Mouse (Mus musculus) urinary bladder, postnatal 36 days (tissue): ENCODE results near the gene Atraid.

Experiments
- DNase-seq, 2 experiments: peaks; one replicate each; pipeline ENCODE4 v3.0.0; 2022; ENCODE audit warnings: low spot score in 2 of 2, mixed read lengths in 1 of 2

The Atraid gene

DNA sequence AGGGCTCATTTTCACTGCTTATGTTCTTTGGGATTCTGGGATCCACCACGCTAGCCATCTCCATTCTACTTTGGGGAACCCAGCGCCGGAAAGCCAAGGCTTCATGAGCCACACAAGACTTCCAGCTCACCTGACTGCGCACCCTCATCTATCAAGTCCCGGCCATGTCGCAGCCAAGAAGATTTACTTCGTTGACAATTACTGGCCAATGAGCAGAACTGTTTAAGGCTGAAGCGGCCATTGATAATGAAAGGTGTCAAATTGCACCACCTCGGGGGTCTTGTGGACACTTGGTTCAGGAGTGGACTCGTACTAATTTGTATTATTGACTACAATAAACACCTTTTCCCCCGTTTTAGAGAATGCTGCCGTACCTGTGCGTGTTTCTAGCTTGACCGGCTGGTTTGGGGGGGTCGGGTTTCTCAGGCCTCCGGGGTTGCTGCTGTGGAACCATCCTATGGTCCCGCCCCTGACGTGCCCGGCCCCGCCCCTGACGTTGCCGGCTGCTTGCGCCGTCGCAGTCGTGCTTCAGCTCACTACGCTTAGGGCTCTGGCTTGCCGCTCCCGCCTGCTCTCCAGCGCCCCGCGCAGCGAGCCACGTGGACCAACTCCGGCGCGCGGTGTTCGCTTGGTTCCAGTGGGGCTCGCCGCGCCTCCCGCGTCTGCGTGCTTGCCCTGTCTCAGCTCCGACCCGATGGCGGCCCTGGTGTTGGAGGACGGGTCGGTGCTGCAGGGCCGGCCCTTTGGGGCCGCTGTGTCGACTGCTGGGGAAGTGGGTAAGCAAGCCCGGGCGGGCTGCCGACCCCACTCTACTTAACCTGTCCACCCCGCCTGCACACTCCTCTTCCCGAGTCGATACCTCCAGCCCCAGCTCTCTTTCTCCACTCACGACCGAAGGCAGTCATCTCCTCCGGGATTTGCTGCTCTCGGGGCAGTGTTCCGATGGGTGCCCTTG is 6.4 kb downstream of the Atraid start, which contains the start of gene Cad:
Gene Cad (plus strand): TSS at position 520 of the 955 bp plus-strand sequence.
- peak; percentile 92 to 95 for DNase-seq

DNA sequence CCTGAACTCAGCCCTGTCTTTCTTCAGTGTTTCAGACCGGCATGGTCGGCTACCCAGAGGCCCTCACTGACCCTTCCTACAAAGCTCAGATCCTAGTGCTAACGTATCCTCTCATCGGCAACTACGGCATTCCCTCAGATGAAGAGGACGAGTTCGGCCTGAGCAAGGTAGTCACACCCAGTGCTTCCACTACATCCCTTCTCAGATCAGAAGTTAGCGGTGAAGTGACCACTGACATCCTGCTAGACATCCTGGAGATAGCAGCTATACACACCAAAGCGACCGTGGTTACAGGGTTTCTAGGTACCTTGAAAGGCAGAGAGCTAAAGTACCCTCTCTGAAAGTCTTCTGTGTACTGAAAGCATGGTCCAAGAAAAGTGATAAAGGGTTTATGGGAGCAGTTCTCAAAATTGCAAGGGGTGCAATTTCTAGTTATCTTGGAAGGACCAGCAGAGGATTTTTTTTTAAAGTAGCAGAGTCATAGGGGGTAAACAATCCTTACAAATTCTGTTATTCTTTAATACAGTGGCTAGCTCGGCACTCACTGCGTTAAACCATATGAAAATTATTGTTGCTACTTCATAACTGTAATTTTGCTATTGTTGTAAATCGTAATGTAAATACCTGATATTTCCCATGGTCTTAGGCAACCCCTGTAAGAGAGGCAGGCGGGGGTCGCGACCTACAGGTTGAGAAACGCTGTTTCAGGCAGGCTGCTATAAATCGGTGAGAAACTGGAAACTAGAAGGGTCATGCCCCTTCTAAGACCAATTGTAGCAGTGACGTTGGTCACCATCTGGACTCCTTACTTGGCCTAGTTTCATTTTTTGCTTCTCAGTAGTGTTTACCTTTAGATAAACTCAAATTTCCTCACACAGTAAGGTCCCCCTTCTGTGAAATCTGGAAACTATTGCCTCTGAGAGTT is 7.4 kb downstream of the Atraid start:
- DNase-seq, result no peak

DNA sequence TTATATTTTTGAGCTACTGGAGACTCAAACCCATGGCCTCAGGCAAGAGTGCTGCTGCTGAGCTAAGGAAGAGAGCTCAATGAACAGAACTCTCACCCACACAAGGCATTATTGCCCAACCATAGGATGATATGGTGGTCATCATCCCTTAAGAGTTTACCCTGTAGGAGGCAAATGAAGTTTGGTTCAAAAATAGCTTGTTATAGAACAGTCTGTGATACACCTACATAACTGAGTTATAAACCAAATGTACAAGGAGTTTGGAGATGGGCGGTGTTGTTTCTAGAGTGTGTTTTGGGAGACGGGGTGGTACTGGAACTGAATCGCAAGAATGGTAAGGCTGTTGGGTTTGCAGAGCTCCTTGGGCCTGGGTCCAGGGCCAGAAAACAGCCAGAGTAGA is 21.7 kb downstream of the Atraid start:
- DNase-seq, result no peak

DNA sequence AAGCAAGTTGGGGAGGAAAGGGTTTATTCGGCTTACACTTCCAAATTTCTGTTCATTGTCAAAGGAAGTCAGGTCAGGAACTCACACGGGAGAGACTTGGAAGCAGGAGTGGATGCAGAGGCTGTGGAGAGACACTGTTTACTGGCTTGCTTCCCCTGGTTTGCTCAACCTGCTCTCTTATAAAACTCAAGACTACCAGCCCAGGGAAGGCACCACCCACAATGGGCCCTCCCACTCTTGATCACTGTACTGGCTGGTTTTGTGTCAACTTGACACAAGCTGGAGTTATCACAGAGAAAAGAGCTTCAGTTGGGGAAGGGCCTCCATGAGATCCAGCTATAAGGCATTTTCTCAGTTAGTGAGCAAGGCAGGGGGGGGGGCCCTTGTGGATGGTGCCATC is 22.9 kb downstream of the Atraid start:
- DNase-seq, result no peak

DNA sequence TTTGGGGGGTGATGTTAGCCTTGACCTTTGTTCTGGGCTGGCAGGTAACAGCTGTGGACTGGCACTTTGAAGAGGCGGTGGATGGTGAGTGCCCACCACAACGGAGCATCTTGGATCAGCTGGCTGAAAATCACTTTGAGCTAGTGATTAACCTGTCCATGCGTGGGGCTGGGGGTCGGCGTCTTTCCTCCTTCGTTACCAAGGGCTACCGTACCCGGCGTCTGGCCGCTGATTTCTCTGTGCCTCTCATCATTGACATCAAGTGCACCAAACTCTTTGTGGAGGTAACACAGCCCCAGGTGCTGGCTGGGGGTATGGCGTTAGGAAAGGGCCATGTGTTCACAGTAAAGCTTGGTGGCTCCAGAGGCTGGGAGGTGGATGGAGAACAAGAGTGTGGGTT is 23.7 kb downstream of the Atraid start:
- DNase-seq, result no peak

DNA sequence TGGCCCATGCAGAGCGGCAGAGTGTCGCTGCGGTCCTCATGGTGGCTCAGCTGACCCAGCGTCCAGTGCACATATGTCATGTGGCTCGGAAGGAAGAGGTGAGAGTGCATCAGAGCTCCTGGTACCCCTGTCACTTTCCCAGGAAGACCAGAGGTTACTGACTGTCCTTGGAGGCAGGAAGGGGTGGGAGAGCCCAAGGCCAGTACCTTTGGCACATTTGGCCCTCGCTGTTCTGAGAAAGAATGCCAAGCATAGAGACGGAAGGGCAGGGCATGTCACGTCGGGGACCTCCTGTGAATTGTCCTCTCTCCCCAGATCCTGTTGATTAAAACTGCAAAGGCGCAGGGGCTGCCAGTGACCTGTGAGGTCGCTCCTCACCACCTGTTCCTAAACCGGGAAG is 25.1 kb downstream of the Atraid start:
- no peak for DNase-seq

DNA sequence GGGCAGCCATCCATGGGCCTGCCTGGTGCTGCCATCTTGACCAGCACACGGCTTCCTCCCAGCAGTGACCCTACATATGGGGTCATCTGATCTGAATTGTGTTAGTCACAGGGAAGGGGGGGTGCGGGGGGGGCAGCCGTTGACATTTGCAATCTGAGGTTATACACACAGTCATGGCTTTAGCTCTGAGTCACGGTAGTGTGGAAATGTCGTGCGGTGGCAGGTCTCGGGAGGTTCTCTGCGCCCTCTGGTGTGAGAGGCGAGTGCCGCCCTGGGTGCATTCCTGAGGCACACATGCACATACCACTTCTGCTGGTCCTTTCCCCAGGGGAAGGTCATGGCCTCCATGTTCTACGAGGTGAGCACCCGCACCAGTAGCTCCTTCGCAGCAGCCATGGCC is 28.2 kb downstream of the Atraid start:
- DNase-seq, result no peak

DNA sequence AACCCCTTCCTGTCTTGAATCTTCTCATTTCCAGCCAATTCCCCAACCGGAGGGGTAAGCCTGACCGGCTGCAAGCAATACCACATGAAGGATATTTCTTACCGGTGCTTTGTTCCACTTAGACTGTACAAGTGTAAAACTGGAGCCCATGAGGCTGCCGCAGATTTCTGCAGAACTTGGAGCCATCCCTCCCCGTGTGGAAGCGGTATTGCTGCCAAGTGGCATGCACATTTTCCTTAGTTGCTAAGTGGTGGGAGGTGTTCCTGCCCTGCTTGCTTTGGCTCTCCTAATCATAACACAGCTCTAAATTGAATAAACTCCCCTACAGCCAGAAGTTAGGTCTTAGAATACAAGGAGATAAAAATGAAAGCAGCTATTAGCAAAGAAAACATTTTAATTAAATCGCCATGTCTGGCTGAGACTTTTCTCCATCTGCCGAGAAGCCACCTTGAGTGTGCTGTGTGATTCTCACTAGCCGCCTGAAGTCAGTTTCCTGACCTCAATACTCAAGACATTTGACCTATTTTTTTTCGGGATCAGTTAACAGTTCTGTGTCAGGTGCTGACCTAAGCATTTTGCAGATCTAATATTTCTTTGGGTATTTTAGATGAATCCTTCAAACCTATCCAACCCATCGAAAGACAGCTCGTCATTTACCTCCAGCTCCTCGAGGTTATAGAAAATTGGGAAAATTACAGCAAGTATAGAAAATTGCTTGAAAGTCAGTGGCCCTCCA is 32.1 kb downstream of the Atraid start:
- no peak for DNase-seq

DNA sequence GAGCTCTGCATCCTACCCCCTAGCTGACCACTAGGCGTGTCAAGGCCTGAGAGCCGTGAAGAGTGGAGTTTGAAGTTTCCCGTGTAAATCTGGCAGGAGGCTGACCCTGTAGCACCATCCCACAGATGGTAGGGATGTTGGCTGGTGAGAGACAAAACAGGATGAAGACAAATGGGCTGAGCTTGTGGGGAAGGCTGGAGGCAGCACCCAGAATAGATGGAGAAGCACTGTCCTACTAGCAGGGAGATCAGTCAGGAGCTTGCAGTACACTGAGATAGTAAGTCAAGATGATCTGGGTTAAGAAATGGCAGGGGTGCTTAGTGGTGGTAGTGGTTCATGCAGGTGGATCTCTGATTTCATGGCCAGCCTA is 32.7 kb downstream of the Atraid start:
- no peak for DNase-seq

DNA sequence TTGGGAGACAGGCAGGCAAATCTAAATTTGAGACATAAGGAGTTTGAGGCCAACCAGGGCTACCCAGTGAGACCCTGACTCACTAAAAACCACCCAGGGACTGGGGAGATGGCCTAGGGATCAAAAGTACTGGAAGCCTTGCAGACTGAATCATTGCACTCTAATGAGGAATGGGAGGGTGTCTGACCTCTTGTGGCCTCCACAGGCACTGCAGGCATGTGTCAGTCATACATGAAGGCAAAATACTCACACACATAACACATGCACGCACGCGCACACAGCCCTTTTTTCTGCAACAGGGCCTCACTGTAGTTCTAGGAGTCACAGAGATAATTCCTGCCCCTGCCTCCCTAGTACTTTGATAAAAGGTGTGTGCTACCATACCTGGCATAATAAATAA is 33.3 kb downstream of the Atraid start:
- DNase-seq, result no peak

DNA sequence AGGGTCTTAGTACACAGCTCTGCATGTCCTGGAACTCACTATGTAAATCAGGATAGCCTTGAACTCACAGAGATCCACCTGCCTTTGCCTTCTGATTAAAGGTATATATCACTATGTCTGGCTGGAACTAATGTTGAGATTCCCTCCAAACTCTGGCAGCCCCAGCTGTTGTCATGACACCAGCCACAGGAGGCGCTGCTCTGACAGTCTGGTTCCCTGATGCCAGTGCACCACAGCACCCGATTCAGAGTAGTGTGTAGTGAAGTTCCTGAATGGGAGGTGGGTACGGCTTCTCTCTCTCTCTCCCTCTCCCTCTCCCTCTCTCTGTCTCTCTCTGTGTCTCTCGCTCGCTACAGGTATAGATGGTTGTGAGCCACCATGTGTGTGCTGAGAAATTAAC is 34.2 kb downstream of the Atraid start:
- peak in 1 of 2 experiments; percentile 55 for DNase-seq

DNA sequence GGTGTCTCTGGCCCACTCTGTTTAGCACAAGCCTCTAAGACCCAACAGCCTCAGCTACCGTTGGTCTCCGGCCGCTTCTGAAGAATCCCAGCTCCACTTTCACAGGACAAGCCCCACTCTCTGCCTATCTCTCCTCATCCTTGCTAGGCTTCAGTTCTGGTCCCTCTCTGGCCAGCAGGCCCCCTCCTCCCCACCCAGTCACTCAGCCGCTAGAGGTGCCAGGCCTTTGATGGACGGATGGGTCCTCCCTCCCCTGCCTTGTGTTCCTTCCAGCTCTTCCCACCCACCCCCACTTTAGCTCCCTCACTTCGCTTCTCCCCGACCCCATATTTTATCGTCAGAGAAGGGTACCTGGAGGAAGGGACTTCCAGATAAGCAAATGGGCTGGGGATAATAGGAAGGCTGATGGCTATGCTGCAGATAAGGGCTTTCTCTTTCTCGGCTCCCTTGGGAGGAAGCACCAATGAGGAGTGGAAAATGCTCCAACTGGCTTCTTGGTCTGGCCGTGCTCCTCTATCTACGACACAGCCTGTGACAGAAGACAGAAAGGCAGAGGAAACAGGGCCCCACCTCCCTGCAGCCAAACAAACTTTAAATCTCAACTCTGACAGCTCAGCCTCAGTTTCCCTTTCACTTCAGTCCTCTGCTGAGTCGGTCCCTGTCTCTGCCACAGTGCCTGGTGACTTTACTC is 35.0 kb downstream of the Atraid start:
- DNase-seq, result no peak

DNA sequence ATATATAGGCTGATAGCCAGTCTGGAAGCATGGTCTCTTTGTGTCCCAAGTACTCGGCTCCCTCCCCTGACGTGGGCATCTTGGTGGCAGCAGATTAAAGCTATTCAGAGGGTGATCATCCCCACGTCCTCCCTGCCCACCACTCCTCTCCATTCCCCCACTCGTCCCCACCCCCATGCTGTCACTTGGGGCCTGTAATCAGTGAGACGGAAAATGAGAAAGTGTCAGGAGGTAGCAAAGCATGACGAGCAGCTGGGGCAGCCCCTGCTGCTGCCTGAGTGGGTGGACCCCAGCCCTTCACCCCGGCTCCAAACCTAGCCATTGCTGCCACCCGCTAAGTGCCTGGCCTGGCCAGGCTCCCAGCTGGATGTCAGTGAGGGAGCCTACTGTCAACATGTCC is 35.8 kb downstream of the Atraid start:
- DNase-seq, result no peak

DNA sequence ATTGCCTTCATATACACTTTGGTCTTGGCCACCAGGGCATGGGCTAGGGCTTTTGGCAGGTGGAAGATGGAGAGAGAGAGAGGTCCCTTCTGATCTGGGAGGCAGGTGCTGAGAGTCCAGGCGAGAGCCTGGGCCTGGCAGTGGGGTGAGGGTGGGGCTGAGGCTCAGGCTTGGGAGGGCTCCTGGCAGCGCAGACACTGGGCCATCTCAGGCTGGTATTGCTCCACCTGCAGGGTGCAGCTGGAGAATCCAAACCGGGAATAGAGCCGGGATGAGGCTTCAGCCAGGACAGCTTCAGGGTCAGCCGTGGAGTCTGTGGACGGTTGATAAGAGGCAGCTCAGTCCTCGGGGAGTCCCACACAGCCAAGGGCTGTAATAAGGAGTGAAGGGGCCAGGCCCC is 38.5 kb downstream of the Atraid start:
- DNase-seq, result no peak

DNA sequence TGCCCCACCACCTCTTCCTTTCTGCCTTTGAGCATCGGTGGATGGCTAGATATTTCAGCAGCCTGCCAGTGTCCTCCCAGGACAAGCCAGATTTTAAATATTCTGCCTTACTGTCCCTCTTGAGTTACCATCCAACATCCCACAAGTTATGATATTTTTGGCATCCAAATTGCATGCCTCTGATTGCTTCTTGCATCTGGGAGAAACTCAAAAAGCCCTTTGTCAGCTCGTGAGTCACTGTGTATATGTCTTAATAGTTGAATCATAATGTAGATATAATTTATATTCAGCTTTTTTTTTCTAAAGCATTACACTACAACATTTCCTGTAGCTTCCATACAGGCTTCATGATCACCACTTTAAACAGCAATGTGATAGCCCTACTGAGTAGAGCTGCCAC is 39.0 kb downstream of the Atraid start:
- no peak for DNase-seq

DNA sequence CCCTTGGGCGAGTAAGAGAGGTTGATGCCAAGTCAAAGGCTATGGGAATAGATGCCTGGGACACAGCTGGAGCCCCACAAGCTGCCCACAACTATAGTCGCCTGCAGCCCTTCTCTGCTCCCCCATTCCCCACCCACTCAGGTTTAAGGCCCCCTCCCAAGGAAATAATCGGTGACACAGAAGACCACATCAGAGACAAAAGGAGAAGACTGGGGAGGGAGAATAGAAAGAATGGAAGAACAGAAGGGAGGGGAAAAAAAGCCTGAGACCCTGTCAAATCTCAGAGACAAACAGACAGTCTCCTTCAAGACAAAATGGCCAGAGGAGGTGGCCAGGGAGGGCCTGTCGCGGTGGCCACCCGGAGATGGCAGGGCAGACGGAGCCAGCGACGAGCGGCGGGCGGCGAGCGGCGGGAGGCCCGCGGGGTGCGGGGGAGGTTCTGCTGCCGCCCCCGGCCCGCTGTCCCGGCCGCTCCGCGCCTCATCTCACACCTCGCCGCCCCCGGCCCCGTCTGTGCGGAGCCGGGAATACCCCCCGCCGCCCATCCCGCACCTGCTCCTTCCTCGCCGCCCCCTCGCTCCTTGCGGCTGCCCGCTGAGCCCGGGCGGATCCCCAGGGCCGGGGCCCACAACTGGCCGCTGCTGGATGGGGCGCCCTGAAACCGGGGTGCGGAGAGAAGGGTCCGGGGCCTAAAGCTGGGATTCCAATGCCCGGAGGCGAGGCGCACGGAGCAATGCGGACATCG is 44.3 kb downstream of the Atraid start:
- DNase-seq, result no peak

DNA sequence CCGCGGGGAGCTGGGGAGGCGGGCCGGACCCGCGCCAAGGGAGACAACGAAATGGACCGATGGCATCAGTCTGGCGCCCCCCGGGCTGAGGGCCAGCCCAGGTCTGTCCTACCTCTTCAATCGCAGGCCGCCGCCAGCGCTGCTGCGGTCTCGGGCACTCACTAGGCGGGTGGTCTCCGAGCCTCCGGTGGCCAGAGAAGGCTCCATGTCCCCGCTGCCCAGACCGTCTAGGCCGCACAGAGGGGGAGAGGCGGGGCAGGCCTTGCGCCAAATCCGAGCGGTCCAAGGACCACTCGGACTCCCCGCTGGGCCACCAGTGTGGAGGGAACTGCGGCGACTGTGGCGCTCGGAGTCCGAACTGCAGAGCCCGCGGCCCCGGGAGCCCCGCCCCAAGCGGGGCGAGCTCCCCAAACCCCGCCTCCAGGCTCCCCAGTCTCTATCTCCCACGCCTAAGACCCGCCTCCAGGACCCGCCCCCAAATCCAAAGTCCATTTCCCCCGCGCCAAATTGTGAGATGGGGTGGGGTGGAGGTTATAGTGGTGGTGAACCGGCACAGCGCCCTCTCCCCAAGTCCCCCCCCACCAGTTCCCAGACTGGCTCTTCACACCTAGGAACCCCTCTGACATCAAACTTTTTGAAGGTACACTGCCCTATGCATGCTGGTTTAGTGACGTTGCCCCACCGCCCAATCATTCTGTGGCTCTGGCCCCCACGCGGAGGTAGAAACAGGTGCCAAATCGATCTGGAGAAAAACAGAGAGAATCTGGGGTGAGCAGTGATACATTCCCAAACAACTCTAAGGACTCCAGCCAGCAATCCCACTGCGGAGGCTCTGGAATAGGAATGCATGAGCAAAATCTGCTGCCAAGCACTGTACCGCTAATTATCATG is 45.3 kb downstream of the Atraid start:
- DNase-seq, result no peak

DNA sequence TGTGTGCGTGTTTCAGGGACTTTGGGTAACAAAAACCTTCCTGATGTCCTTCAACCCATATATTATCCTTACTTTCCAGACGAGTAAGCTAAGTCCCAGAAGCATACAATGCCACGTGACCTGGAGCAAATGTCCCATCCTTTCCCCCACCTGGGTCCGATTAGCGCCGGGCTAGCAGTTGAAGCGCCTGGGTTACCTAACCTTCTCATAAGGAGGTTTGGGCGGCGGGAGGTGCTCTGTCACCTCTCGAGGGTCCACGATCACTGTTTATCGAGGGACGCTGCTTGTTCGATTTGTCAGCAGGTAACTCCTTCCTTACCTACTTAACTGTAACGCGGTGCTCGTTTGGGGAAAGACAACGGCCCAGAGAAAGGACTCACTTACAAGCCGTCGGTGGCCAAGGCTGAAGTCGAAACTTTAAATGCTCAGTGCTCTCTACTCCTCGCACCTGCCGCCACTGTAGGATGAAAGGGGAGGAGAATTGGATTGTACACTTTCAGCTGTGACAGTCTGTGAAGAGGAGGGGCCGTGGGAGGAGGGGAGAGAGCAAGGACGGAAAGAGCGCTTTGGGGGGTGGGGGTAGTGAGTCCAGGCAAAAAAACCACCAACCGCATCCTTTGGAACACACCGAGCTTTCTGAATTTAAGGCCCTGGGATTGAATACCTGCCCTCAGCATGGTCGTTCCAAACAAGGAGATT is 46.1 kb downstream of the Atraid start:
- DNase-seq, result no peak
